Mouse (Mus musculus): Measurements from ENCODE around the gene Hoxc12. TPM values are rescaled to one million over a fixed set of nuclear protein-coding genes. Genes with fewer than 3 reads are reported as not detected.

Hoxc12 gene
- polyA plus RNA-seq (2014; fragmentation: Nextera tagmentation; extraction: Ambion mirVana) = not detected in 2 replicates

- Histone ChIP-seq H3K4me2 (ENCODE audit: low read length) (no peak within 1 kb of the TSS), H3K27me3 (ENCODE audit: control insufficient read depth, insufficient read depth, low read length) (peaks cover 100% of the 10 kb centered on the region), H3K36me3 (ENCODE audit: control insufficient read depth, insufficient read depth, low read length) (no peaks in the 10 kb centered on the region), H3K4me1 (ENCODE audit: control insufficient read depth in 2 of 2, insufficient read depth in 2 of 2, low read length in 2 of 2) (peaks cover 0 to 4% of the 10 kb centered on the region in 2 experiments; a peak in 1 of 4 replicates), H3K9ac (ENCODE audit: low read length) (no peak within 1 kb of the TSS), H3K4me3 (ENCODE audit: control insufficient read depth in 1 of 2, insufficient read depth in 1 of 2, low read depth in 1 of 2, low read length in 2 of 2) (no peak within 1 kb of the TSS), H3K27ac (replicated peaks in 1 of 2; ENCODE audit: control insufficient read depth in 1 of 2, insufficient read depth in 1 of 2, low read depth in 2 of 2, low read length in 2 of 2) (no peak within 1 kb of the TSS), H3K9me3 (ENCODE audit: control insufficient read depth, low read length) (no peaks in the 10 kb centered on the region)
- 2% methylated on average over 31 of the region's 31 CpGs for WGBS
- no peak for ATAC-seq (ENCODE audit: insufficient number of reproducible peaks, insufficient read depth, low FRiP score, low read depth)
These were observed at the start of gene Hoxc12 for GRCm38 (mm10) chr15:102936279-102936972. Gene Hoxc12, plus strand, starts transcription at chr15:102936757.

DNA sequence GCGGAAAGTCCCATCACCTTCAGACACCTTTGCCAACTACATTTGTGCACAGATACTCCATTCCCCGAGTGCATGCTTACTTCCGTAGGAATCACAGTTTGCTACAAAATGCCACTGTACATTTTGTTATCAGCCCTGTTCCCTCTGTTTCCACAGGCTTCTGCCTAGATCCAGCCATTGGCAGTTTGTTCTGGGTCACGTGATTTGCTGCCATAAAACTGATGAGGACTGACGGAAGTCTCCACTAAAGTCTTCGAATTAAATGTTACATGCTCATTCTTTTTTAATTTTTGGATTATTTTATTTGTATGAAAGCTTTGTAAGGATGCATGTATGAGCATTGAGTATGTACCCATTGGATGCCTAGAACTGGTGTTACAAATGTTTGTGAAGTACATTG lies 41.4 kb upstream of the Hoxc12 start:
- Histone ChIP-seq H3K4me1 (ENCODE audit: control insufficient read depth in 2 of 2, insufficient read depth in 2 of 2, low read length in 2 of 2) (no peaks in the 10 kb centered on the region), H3K27ac (replicated peaks in 1 of 2; ENCODE audit: control insufficient read depth in 1 of 2, insufficient read depth in 1 of 2, low read depth in 2 of 2, low read length in 2 of 2) (no peak overlapping the region), H3K36me3 (ENCODE audit: control insufficient read depth, insufficient read depth, low read length) (no peaks in the 10 kb centered on the region), H3K4me2 (ENCODE audit: low read length) (no peak overlapping the region), H3K4me3 (ENCODE audit: control insufficient read depth in 1 of 2, insufficient read depth in 1 of 2, low read depth in 1 of 2, low read length in 2 of 2) (no peak overlapping the region), H3K9ac (ENCODE audit: low read length) (no peak overlapping the region), H3K9me3 (ENCODE audit: control insufficient read depth, low read length) (no peaks in the 10 kb centered on the region), H3K27me3 (ENCODE audit: control insufficient read depth, insufficient read depth, low read length) (peaks cover 47% of the 10 kb centered on the region)
- 81% methylated on average over 6 of the region's 6 CpGs for WGBS
- ATAC-seq (ENCODE audit: insufficient number of reproducible peaks, insufficient read depth, low FRiP score, low read depth) = no peak

DNA sequence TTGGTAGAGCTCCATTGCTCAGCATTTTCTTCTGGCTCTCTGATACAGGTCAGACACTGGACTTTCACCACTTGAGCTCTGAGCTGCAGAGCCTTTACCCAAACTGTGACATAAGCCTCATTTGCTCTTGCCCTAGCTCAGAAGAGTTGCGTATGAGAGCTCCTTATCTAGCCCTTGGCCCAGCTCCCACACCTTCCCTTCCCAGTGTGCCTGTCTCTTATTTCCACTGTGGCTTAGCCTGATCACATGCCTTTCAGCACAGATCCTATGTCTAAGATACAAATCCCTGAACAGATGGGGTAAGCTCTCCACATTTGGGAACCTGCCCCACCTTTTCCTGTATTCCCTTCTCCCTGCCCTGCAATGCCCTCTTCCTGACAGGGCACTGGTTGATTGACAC lies 31.6 kb upstream of the Hoxc12 start:
- H3K9me3 ChIP-seq (ENCODE audit: control insufficient read depth, low read length) = no peaks in the 10 kb centered on the region
- H3K9ac ChIP-seq (ENCODE audit: low read length) = no peak overlapping the region
- no peak for ATAC-seq (ENCODE audit: insufficient number of reproducible peaks, insufficient read depth, low FRiP score, low read depth)
- no peaks in the 10 kb centered on the region for H3K36me3 ChIP-seq (ENCODE audit: control insufficient read depth, insufficient read depth, low read length)
- H3K27ac ChIP-seq (replicated peaks in 1 of 2; ENCODE audit: control insufficient read depth in 1 of 2, insufficient read depth in 1 of 2, low read depth in 2 of 2, low read length in 2 of 2) = no peak overlapping the region
- WGBS = 4% methylated on average over 1 of the region's 1 CpGs
- H3K4me1 ChIP-seq (ENCODE audit: control insufficient read depth in 2 of 2, insufficient read depth in 2 of 2, low read length in 2 of 2) = peaks cover 0 to 3% of the 10 kb centered on the region in 2 experiments; a peak in 1 of 4 replicates
- no peak overlapping the region for H3K4me3 ChIP-seq (ENCODE audit: control insufficient read depth in 1 of 2, insufficient read depth in 1 of 2, low read depth in 1 of 2, low read length in 2 of 2)
- H3K4me2 ChIP-seq (ENCODE audit: low read length) = no peak overlapping the region
- peaks cover 84% of the 10 kb centered on the region for H3K27me3 ChIP-seq (ENCODE audit: control insufficient read depth, insufficient read depth, low read length)

GRCm38 (mm10) chr15:102909536-102909935 lies 27.0 kb upstream of the Hoxc12 start:
- H3K36me3 ChIP-seq (ENCODE audit: control insufficient read depth, insufficient read depth, low read length) = no peaks in the 10 kb centered on the region
- H3K27ac ChIP-seq (replicated peaks in 1 of 2; ENCODE audit: control insufficient read depth in 1 of 2, insufficient read depth in 1 of 2, low read depth in 2 of 2, low read length in 2 of 2) = no peak overlapping the region
- H3K4me1 ChIP-seq (ENCODE audit: control insufficient read depth in 2 of 2, insufficient read depth in 2 of 2, low read length in 2 of 2) = peaks cover 0 to 3% of the 10 kb centered on the region in 2 experiments; a peak in 1 of 4 replicates
- no peaks in the 10 kb centered on the region for H3K9me3 ChIP-seq (ENCODE audit: control insufficient read depth, low read length)
- 2% methylated on average over 4 of the region's 4 CpGs for WGBS
- ATAC-seq (ENCODE audit: insufficient number of reproducible peaks, insufficient read depth, low FRiP score, low read depth) = no peak
- H3K27me3 ChIP-seq (ENCODE audit: control insufficient read depth, insufficient read depth, low read length) = peaks cover 96% of the 10 kb centered on the region
- no peak overlapping the region for H3K4me2 ChIP-seq (ENCODE audit: low read length)
- no peak overlapping the region for H3K4me3 ChIP-seq (ENCODE audit: control insufficient read depth in 1 of 2, insufficient read depth in 1 of 2, low read depth in 1 of 2, low read length in 2 of 2)
- no peak overlapping the region for H3K9ac ChIP-seq (ENCODE audit: low read length)

DNA sequence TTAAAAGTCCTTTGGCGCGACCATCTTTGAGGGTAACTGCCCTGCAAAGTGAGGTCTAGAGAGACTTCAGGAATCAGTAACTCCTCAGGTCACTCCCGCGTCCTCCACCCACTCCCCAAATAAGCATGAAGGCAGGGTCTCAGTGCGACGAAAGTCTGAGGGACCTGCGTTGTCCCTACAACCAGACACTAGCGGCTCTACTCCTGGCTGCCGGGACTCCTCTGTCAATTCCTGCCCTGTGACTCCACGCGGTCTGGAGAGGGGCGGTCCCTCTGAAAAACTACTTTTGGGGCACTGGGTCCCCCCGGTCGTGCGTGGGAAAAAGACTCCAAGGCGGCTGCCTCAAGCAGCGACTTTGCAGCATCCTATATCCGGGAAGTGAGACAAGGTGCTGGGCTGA lies 26.5 kb upstream of the Hoxc12 start:
- Histone ChIP-seq H3K27ac (replicated peaks in 1 of 2; ENCODE audit: control insufficient read depth in 1 of 2, insufficient read depth in 1 of 2, low read depth in 2 of 2, low read length in 2 of 2) (no peak overlapping the region), H3K4me1 (ENCODE audit: control insufficient read depth in 2 of 2, insufficient read depth in 2 of 2, low read length in 2 of 2) (peaks cover 0 to 1% of the 10 kb centered on the region in 2 experiments; a peak in 1 of 4 replicates), H3K4me3 (ENCODE audit: control insufficient read depth in 1 of 2, insufficient read depth in 1 of 2, low read depth in 1 of 2, low read length in 2 of 2) (no peak overlapping the region), H3K36me3 (ENCODE audit: control insufficient read depth, insufficient read depth, low read length) (no peaks in the 10 kb centered on the region), H3K4me2 (ENCODE audit: low read length) (no peak overlapping the region), H3K9ac (ENCODE audit: low read length) (no peak overlapping the region), H3K9me3 (ENCODE audit: control insufficient read depth, low read length) (no peaks in the 10 kb centered on the region), H3K27me3 (ENCODE audit: control insufficient read depth, insufficient read depth, low read length) (peaks cover 96% of the 10 kb centered on the region)
- ATAC-seq (ENCODE audit: insufficient number of reproducible peaks, insufficient read depth, low FRiP score, low read depth) = no peak
- under 1% methylated on average over 18 of the region's 18 CpGs for WGBS

DNA sequence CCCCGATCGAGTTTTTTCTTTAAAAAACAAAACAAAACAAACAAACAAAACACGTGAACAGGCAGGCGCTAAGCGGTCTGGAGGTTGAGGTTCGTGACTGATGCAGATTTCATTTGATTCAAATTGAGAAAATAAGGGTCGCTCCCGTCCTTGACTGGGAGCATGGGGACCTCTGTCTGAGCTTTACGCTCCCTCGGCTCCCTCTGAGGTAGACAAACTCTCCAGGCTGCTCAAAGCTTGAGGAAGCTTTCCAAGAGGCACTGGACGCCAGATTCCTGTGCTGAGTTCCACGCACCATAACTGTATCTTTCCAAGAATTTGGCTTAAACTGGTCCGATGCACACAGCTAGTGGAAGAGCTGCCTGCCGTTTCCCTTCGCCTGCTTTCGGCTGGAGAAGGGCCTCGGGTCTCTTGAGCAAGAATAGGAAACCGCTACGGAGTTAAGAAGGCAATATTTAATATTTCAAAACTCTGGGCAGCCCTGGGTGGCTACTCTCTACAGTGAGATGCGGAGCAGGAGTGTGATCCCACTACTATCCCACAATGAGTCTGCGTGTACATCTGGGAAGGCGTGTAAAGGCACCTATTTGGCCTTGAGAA lies 26.0 kb upstream of the Hoxc12 start:
- H3K9ac ChIP-seq (ENCODE audit: low read length) = no peak overlapping the region
- H3K9me3 ChIP-seq (ENCODE audit: control insufficient read depth, low read length) = no peaks in the 10 kb centered on the region
- no peaks in the 10 kb centered on the region for H3K4me1 ChIP-seq (ENCODE audit: control insufficient read depth in 2 of 2, insufficient read depth in 2 of 2, low read length in 2 of 2)
- H3K27me3 ChIP-seq (ENCODE audit: control insufficient read depth, insufficient read depth, low read length) = peaks cover 96% of the 10 kb centered on the region
- H3K4me3 ChIP-seq (ENCODE audit: control insufficient read depth in 1 of 2, insufficient read depth in 1 of 2, low read depth in 1 of 2, low read length in 2 of 2) = no peak overlapping the region
- no peak for ATAC-seq (ENCODE audit: insufficient number of reproducible peaks, insufficient read depth, low FRiP score, low read depth)
- 2% methylated on average over 22 of the region's 22 CpGs for WGBS
- H3K4me2 ChIP-seq (ENCODE audit: low read length) = no peak overlapping the region
- no peaks in the 10 kb centered on the region for H3K36me3 ChIP-seq (ENCODE audit: control insufficient read depth, insufficient read depth, low read length)
- no peak overlapping the region for H3K27ac ChIP-seq (replicated peaks in 1 of 2; ENCODE audit: control insufficient read depth in 1 of 2, insufficient read depth in 1 of 2, low read depth in 2 of 2, low read length in 2 of 2)

- Histone ChIP-seq H3K4me3 (ENCODE audit: control insufficient read depth in 1 of 2, insufficient read depth in 1 of 2, low read depth in 1 of 2, low read length in 2 of 2) (no peak overlapping the region), H3K4me2 (ENCODE audit: low read length) (no peak overlapping the region), H3K36me3 (ENCODE audit: control insufficient read depth, insufficient read depth, low read length) (no peaks in the 10 kb centered on the region), H3K4me1 (ENCODE audit: control insufficient read depth in 2 of 2, insufficient read depth in 2 of 2, low read length in 2 of 2) (no peaks in the 10 kb centered on the region), H3K9me3 (ENCODE audit: control insufficient read depth, low read length) (no peaks in the 10 kb centered on the region), H3K9ac (ENCODE audit: low read length) (no peak overlapping the region), H3K27me3 (ENCODE audit: control insufficient read depth, insufficient read depth, low read length) (peaks cover 97% of the 10 kb centered on the region), H3K27ac (replicated peaks in 1 of 2; ENCODE audit: control insufficient read depth in 1 of 2, insufficient read depth in 1 of 2, low read depth in 2 of 2, low read length in 2 of 2) (no peak overlapping the region)
- WGBS = under 1% methylated on average over 19 of the region's 19 CpGs
- no peak for ATAC-seq (ENCODE audit: insufficient number of reproducible peaks, insufficient read depth, low FRiP score, low read depth)
These were observed 23.4 kb upstream of the Hoxc12 start for GRCm38 (mm10) chr15:102913038-102913585.

All from heart, embryonic 14.5 days (tissue).